Mouse (Mus musculus): ENCODE data around the gene Il17ra. TPM values are rescaled to one million over a fixed set of nuclear protein-coding genes. Genes with fewer than 3 reads are reported as not detected.
A peak's percentile ranks its signal among the peaks of the same experiment; 100 is the strongest.

The Il17ra gene
- polyA plus RNA-seq, 1 experiment = 16.0 TPM

GRCm38 (mm10) chr6:120493374-120494181, 30.5 kb downstream of the Il17ra start, which contains the start of gene Tmem121b:
Tmem121b (minus strand) TSS chr6:120493807.
- WGBS = 1% methylated on average over 75 of the region's 84 CpGs
- no peak for DNase-seq (ENCODE audit: low read depth, low spot score)

DNA sequence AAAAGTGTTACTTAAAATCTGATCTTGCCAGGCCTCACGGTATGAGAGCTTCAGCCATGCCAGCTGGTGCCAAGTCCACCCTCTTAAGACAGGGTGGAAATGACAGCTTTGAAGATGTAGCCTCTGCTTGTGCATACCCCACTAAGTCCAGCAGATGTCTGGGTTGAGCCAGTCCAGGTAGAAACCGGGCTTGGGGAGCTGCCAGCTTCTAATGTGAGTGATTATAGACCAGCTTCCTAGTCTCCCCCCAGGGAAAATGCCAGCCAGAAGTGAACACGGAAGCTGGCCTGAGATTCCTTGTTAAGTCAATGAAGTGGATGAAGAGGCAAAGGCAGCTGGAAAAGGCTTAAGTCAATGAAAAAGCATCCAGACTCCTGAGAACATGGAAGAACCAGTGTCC, 33.5 kb downstream of the Il17ra start:
- no peak for DNase-seq (ENCODE audit: low read depth, low spot score)
- 51% methylated on average over 3 of the region's 3 CpGs for WGBS

DNA sequence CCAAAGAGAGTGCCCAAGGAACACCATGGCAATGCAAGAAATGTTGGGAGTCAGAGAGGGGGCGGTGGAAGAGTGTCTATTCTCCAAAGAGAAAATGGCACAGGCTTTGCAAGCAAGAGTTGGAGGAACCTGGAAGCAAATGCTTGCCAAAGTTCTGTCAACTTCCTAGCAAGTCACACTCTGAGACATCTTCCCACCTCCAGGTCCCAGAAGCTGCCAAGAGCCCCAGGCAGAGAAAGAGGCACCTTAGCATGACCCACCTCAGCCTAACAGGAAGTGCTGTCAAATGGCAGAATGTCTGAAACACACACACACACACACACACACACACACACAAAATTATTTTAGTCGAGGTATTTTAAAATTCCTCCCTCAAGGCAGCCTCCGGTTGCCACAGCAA, 41.0 kb downstream of the Il17ra start:
- no peak for DNase-seq (ENCODE audit: low read depth, low spot score)
- 76% methylated on average over 3 of the region's 3 CpGs for WGBS

GRCm38 (mm10) chr6:120505531-120505930, 42.5 kb downstream of the Il17ra start:
- WGBS = 71% methylated on average over 4 of the region's 4 CpGs
- no peak for DNase-seq (ENCODE audit: low read depth, low spot score)

- WGBS = 64% methylated on average over 4 of the region's 4 CpGs
- no peak for DNase-seq (ENCODE audit: low read depth, low spot score)
Measured at GRCm38 (mm10) chr6:120508645-120509044, 45.6 kb downstream of the Il17ra start.

DNA sequence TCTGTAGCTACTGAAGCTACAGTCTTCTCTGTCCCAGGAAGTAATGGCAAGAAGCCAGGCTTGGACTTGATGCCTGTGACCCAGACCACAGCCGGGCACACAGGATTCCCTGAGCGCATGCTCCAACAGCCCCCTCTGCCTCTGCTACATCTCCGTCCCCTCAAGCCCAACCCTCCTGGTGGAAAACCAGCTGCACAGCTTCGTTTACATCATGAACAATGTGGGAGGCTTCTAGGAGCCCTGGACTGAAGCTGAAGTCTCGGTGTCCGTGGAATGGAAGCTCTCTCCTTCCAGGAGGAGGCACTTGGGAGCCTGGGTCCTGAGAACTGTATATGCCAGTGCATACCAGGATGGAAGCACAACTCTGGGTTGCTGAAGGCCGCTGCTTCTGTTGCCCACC, 46.9 kb downstream of the Il17ra start:
- WGBS = 77% methylated on average over 7 of the region's 7 CpGs
- no peak for DNase-seq (ENCODE audit: low read depth, low spot score)

GRCm38 (mm10) chr6:120510425-120510824, 47.4 kb downstream of the Il17ra start:
- DNase-seq (ENCODE audit: low read depth, low spot score) = no peak
- whole genome bisulfite sequencing = 78% methylated on average over 8 of the region's 8 CpGs

DNA sequence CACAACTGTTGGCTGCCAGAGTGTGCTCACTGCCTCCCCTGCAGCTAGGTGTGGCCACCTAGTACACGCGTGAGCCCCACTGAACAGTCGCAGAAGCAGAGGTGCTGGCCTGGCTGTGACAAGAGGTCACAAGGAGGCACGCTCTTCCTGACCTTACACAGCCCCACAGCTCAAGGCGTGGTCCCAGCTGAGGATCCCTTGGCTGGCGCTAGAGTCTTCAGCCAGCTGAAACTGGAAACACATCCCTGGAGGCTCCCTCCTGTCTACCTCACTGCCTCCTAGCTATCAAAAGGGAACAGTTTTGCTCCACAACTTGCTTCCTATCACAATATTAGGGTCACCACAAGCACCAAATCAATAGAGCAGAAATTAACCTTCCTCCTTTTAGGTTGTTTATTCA, 48.2 kb downstream of the Il17ra start:
- DNase-seq (ENCODE audit: low read depth, low spot score) = no peak
- WGBS = 77% methylated on average over 6 of the region's 6 CpGs

DNA sequence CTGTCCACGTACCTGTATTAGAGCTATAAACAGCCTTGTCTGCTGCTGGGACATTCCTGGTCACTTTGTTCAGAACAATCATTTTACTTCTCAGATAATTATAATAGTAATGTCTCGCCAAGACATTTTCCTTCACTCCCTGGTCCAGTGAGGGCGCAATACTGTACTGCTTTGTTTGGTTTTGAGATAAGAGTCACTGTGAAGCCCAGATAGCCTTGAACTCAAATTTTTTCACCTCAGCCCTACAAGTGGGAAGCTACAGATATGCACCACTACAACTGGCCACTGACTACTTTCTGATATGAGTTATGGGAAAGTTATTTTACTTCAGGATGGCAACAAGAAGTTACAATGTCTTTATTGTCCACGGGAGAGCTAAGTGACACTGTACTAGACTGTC, 53.4 kb downstream of the Il17ra start:
- WGBS = 87% methylated on average over 4 of the region's 4 CpGs

DNA sequence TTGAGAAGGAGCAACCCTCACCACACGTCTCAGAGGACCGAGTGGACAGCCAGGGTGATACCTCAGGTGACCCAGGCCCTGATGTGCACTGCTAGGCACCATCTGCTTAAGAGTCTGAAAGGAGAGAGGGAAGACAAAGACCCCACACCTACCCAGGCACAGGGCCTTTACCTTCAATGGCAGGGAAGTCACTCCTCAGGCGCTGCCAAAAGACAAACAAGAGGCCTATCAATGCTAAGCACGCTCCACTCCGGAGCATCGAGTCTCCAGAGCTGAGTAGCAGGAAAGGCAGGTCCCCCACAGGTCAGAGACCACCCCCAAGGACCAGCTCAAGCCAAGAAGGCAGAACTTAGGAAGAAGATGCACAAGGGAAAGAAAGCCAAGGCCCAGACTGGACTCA, 53.8 kb downstream of the Il17ra start:
- 84% methylated on average over 6 of the region's 6 CpGs for WGBS
- DNase-seq (ENCODE audit: low read depth, low spot score) = no peak

More for the DNA sequence above, 53.4 kb downstream of the Il17ra start:
- DNase-seq (ENCODE audit: low read depth, low spot score) = no peak

GRCm38 (mm10) chr6:120517311-120517710, 54.3 kb downstream of the Il17ra start:
- no peak for DNase-seq (ENCODE audit: low read depth, low spot score)
- WGBS = 88% methylated on average over 5 of the region's 5 CpGs

- WGBS = 80% methylated on average over 5 of the region's 5 CpGs
- DNase-seq (ENCODE audit: low read depth, low spot score) = no peak
Measured at GRCm38 (mm10) chr6:120519647-120520046, 56.6 kb downstream of the Il17ra start.

DNA sequence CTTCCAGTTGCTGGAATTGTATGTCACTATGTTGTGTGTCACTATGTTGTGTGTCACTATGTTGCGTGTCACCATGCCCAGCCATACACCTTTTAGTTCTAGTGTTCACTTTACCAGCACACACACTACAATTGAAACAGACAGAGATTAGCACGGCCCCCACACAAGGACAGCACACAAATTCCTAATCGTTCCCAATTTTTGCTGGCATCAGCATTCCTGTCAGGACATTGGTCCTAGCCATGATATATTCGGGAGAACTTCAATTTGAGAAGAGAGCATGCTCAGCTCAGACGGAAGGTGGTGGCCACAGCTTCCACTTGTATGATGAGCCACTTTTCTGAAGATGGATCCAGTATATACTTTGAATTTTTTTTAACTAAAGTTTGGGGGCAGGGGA, 61.7 kb downstream of the Il17ra start:
- no peak for DNase-seq (ENCODE audit: low read depth, low spot score)
- whole genome bisulfite sequencing = 93% methylated on average over 5 of the region's 5 CpGs

DNA sequence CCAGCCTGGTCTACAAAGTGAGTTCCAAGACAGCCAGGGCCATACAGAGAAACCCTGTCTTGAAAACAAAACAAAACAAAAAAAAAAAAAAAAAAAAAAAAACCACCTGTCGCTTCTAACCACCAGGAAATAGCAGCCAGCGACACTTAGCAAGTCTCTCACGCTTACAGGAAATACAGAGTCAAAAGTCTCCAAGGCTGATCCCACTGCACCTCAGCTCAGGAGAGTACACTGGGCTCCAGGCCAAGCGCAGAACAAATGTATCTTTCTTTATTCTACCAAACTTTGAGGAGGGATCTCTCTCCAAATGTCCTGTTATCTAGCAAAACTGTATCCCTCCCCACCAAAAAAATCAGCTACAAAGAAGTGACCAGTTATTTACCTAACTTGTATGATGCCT, 66.1 kb downstream of the Il17ra start:
- no peak for DNase-seq (ENCODE audit: low read depth, low spot score)
- 20% methylated on average over 4 of the region's 4 CpGs for WGBS

DNA sequence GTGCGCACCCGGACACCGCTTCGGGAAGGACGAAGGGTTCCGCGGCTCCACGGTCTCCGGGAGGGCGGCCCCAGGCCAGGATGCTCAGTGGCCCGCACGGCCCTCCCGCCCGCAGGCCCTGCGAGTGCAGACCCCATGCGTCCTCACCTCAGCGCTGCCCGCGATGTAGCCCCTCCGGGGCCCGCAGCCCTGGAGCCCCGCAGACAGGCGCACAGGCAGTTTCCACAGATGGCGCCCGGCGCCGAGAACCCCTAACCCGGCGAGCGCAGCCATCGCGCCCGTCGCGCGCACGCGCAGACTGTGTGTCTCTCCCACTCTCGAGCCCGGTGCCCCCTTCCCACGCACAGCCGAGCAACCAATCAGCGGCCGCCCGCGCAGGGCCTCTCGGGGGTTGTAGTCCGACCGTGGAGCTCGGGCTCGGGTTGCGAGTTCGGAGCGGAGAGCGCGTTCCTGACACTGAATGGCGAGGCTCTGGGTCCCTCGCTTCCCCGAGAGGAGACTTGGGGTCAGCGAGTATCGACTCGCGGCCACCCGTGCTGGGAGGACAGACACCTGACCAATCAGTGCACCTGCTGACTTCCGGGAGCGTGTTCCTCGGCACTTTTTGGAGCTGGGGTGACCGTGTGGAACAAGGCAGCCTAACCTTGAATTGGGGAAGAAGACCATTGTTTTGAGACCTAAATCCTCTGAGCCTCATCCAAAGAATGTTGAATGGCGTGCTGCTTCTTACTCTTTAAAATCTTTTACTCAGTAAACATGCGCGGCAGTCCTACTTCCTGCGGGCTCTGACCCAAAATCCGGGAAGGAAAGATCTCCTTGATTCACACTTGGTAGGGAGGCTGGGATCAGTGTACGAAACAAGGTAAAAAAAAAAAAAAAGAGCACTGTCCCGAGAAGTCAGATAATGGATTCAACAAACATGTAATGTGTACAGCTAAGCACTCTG, 68.2 kb downstream of the Il17ra start, which contains the start of gene Hdhd5:
Hdhd5 (minus strand) TSS at position 300 of the 946 bp plus-strand sequence.
- peak; percentile 42 for DNase-seq (ENCODE audit: low read depth, low spot score)
- under 1% methylated on average over 75 of the region's 75 CpGs for WGBS

DNA sequence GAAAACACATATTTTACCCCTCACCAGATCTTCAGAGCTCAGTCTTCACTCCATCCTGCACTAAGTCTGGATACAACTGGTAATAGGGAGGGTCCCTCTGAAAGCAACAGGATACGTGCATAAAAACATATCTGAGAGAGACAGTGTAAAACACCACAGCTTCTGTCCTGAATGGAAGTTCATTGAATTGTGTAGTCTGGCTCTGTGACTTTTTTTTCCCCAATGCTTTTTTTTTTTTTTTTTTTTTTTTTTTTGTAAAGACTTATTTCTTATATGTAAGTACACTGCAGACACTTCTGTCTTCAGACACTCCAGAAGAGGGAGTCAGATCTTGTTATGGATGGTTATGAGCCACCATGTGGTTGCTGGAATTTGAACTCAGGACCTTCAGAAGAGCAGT, 69.5 kb downstream of the Il17ra start:
- no peak for DNase-seq (ENCODE audit: low read depth, low spot score)
- 91% methylated on average over 1 of the region's 1 CpGs for WGBS

DNA sequence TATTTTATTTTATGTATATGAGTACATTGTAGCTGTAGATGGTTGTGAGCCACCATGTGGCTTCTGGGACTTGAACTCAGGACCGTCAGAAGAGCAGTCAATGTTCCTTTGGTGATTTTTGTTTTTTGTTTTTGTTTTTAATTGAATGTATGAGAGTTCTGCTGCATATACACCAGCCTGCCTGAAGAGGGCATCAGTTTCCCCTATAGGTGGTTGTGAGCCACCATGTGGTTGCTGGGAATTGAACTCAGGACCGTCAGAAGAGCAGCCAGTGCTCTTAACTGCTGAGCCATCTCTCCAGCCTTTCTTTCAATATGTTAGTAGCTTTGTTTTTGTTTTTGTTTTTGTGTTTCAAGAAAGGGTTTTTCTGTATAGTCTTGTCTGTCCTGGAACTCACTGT, 73.3 kb downstream of the Il17ra start:
- DNase-seq (ENCODE audit: low read depth, low spot score) = no peak

More for the DNA sequence above, 73.3 kb downstream of the Il17ra start:
- WGBS = 81% methylated on average over 2 of the region's 2 CpGs

Data from large intestine, adult 2 months (tissue).